Mouse (Mus musculus) lung, postnatal 0 days (tissue): ENCODE results near the gene Slc7a8.

ENCODE experiments used
- CTCF ChIP-seq: IDR thresholded peaks from 2 replicates; pipeline ENCODE4 v1.5.1; 2016; ENCODE audit warnings: antibody characterized with exemption, mild to moderate bottlenecking
- EP300 ChIP-seq: IDR thresholded peaks from 2 replicates; pipeline ENCODE4 v1.6.1; 2016; ENCODE audit warnings: antibody characterized with exemption, mild to moderate bottlenecking, control low read depth

DNA sequence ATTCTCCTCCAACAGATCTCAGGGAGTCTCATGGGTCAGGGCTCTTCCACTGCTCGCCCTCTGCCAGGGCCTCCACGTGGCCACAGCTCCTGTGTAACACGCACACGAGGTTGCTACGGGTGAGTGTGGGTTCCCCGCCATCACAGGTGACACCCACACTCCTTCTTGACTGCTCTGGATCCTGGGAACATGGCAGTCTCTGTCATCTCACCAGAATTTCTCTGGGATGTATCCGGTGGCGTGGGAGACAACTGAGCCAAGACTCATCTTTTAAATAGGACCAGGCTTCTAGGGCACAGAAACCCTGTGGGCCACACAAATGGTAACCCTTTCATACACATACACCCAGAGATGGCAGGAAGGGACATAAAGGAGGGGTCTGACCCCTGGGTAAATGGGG, 49.5 kb downstream of the Slc7a8 start:
- TF ChIP-seq CTCF: no peak
- no peak for TF ChIP-seq EP300
